Mouse (Mus musculus): ENCODE data around the gene Srf. TPM values are rescaled to one million over a fixed set of nuclear protein-coding genes. Genes with fewer than 3 reads are reported as not detected.
A peak's percentile ranks its signal among the peaks of the same experiment; 100 is the strongest.

Srf gene
- total RNA-seq, 1 experiment: 65.2 TPM

DNA sequence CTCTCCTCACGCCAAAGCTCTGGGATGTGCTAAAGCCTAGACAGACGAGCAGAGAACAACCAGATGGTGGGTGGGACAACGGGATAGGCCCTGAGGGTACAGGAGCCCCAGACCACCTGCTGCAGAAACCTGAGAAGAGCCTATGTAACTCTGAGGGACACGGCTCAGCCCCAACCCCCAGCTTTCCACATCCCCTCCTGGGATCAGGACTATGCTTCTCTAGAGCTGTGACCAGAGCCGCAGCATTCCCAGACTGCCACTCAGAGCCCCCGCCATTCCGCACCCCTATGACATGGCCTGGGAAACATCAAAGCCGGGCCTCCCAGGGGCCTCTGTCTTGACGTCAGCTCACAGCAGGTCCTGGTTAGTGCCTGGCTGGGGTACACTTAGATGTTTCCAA lies 38.6 kb upstream of the Srf start:
- Histone ChIP-seq H3K4me1 (ENCODE audit: control insufficient read depth in 2 of 2, insufficient read depth in 2 of 2, low read length in 2 of 2, poor library complexity in 1 of 2) (peaks cover 1 to 29% of the 10 kb centered on the region in 2 experiments), H3K36me3 (ENCODE audit: control insufficient read depth, insufficient read depth, low read length, poor library complexity, severe bottlenecking) (peaks cover 5% of the 10 kb centered on the region; the same call in 1 of the 2 replicates), H3K9me3 (ENCODE audit: control insufficient read depth, insufficient read depth, low read depth, low read length) (no peaks in the 10 kb centered on the region), H3K27ac (ENCODE audit: insufficient read depth, low read depth, low read length, poor library complexity, severe bottlenecking) (peak overlapping the region; percentile 36; the same call in 1 of the 2 replicates), H3K9ac (ENCODE audit: insufficient read depth, low read depth, low read length, poor library complexity, severe bottlenecking) (no peak overlapping the region), H3K4me3 (ENCODE audit: insufficient read depth in 1 of 2, low read depth in 1 of 2, low read length in 2 of 2, poor library complexity in 1 of 2, severe bottlenecking in 1 of 2) (no peak overlapping the region)
- in situ Hi-C loops (cut with MboI; ENCODE audit: low sequenced_read_pairs in 2 of 2, unreplicated experiment in 2 of 2): no loop called here
- TF ChIP-seq HCFC1 (IDR thresholded peaks at IDR 0.05; ENCODE audit: borderline replicate concordance, insufficient read depth, low read length) (no peak), ZC3H11A (IDR thresholded peaks at IDR 0.05; ENCODE audit: borderline replicate concordance, low read depth, low read length) (no peak), CHD2 (IDR thresholded peaks at IDR 0.05; ENCODE audit: low read depth, low read length) (no peak), MAFK (IDR thresholded peaks at IDR 0.05; ENCODE audit: insufficient read depth, low read depth, low read length) (no peak), ZNF384 (IDR thresholded peaks at IDR 0.05; ENCODE audit: low read depth, low read length) (no peak)
- no peak for DNase-seq (ENCODE audit: low read depth, low spot score)

DNA sequence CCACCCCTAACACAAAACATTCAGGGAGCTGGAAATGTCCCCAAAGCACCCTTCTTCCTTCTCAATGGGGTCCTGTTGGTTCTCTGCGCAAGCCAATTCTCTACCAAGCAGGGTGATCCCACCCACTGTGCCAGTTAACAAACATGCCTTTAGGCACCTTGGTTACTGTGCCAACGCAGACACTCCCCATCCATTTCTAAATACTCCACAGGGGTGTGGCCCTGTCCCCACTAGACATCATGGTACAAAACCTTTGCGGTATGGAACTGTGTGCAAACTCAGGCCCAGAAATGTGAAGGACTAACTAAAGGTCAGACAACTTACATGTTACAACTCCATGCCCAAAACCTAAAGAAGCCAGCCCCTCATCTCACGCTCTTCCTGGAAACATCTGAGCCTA lies 37.1 kb upstream of the Srf start:
- Histone ChIP-seq H3K4me3 (ENCODE audit: insufficient read depth in 1 of 2, low read depth in 1 of 2, low read length in 2 of 2, poor library complexity in 1 of 2, severe bottlenecking in 1 of 2) (no peak overlapping the region), H3K9me3 (ENCODE audit: control insufficient read depth, insufficient read depth, low read depth, low read length) (no peaks in the 10 kb centered on the region), H3K27ac (ENCODE audit: insufficient read depth, low read depth, low read length, poor library complexity, severe bottlenecking) (no peak overlapping the region), H3K4me1 (ENCODE audit: control insufficient read depth in 2 of 2, insufficient read depth in 2 of 2, low read length in 2 of 2, poor library complexity in 1 of 2) (peaks cover 1 to 29% of the 10 kb centered on the region in 2 experiments), H3K9ac (ENCODE audit: insufficient read depth, low read depth, low read length, poor library complexity, severe bottlenecking) (no peak overlapping the region), H3K36me3 (ENCODE audit: control insufficient read depth, insufficient read depth, low read length, poor library complexity, severe bottlenecking) (peaks cover 9% of the 10 kb centered on the region; the same call in 1 of the 2 replicates)
- TF ChIP-seq MAFK (IDR thresholded peaks at IDR 0.05; ENCODE audit: insufficient read depth, low read depth, low read length) (no peak), HCFC1 (IDR thresholded peaks at IDR 0.05; ENCODE audit: borderline replicate concordance, insufficient read depth, low read length) (no peak), ZC3H11A (IDR thresholded peaks at IDR 0.05; ENCODE audit: borderline replicate concordance, low read depth, low read length) (no peak), ZNF384 (IDR thresholded peaks at IDR 0.05; ENCODE audit: low read depth, low read length) (no peak)
- in situ Hi-C loops (cut with MboI; ENCODE audit: low sequenced_read_pairs in 2 of 2, unreplicated experiment in 2 of 2): no loop called here
- DNase-seq (ENCODE audit: low read depth, low spot score): no peak

DNA sequence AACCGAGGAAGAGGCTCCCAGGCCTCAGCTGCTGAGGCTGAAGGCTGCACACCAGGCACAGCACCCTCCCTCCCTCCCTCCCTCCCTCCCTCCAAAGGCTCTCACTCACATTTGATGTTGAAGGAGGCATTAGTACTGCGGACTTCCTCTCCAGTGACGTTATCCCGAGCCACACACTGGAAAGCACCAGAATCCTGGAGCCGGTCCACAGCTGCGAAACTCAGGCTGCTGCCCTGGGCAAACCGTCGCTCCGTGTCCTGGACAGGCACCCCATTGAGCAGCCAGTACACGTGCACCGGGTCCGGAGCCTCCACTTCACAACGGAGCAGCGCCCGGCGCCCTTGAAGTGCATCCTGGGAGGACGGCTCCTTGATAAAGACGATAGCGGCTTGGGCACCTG lies 35.4 kb upstream of the Srf start:
- no peak for TF ChIP-seq MAFK (IDR thresholded peaks at IDR 0.05; ENCODE audit: insufficient read depth, low read depth, low read length)
- TF ChIP-seq ZC3H11A (IDR thresholded peaks at IDR 0.05; ENCODE audit: borderline replicate concordance, low read depth, low read length): no peak
- TF ChIP-seq CHD2 (IDR thresholded peaks at IDR 0.05; ENCODE audit: low read depth, low read length): no peak
- no peak for TF ChIP-seq ZNF384 (IDR thresholded peaks at IDR 0.05; ENCODE audit: low read depth, low read length)
- no peak for TF ChIP-seq HCFC1 (IDR thresholded peaks at IDR 0.05; ENCODE audit: borderline replicate concordance, insufficient read depth, low read length)
- Histone ChIP-seq H3K9me3 (ENCODE audit: control insufficient read depth, insufficient read depth, low read depth, low read length) (no peaks in the 10 kb centered on the region), H3K36me3 (ENCODE audit: control insufficient read depth, insufficient read depth, low read length, poor library complexity, severe bottlenecking) (peaks cover 12% of the 10 kb centered on the region; the same call in 1 of the 2 replicates), H3K27ac (ENCODE audit: insufficient read depth, low read depth, low read length, poor library complexity, severe bottlenecking) (no peak overlapping the region), H3K9ac (ENCODE audit: insufficient read depth, low read depth, low read length, poor library complexity, severe bottlenecking) (no peak overlapping the region), H3K4me3 (ENCODE audit: insufficient read depth in 1 of 2, low read depth in 1 of 2, low read length in 2 of 2, poor library complexity in 1 of 2, severe bottlenecking in 1 of 2) (peak overlapping the region in 1 of 2 experiments; percentile 14; a peak in 1 of 4 replicates), H3K4me1 (ENCODE audit: control insufficient read depth in 2 of 2, insufficient read depth in 2 of 2, low read length in 2 of 2, poor library complexity in 1 of 2) (peaks cover 1 to 27% of the 10 kb centered on the region in 2 experiments; a peak in 3 of 4 replicates)
- no peak for DNase-seq (ENCODE audit: low read depth, low spot score)
- in situ Hi-C loops (cut with MboI; ENCODE audit: low sequenced_read_pairs in 2 of 2, unreplicated experiment in 2 of 2): no loop called here

- TF ChIP-seq MAFK (IDR thresholded peaks at IDR 0.05; ENCODE audit: insufficient read depth, low read depth, low read length): no peak
- TF ChIP-seq CHD2 (IDR thresholded peaks at IDR 0.05; ENCODE audit: low read depth, low read length): no peak
- no peak for TF ChIP-seq HCFC1 (IDR thresholded peaks at IDR 0.05; ENCODE audit: borderline replicate concordance, insufficient read depth, low read length)
- TF ChIP-seq ZNF384 (IDR thresholded peaks at IDR 0.05; ENCODE audit: low read depth, low read length): no peak
- no peak for TF ChIP-seq ZC3H11A (IDR thresholded peaks at IDR 0.05; ENCODE audit: borderline replicate concordance, low read depth, low read length)
- no peak overlapping the region for H3K27ac ChIP-seq (ENCODE audit: insufficient read depth, low read depth, low read length, poor library complexity, severe bottlenecking)
- H3K4me3 ChIP-seq (ENCODE audit: insufficient read depth in 1 of 2, low read depth in 1 of 2, low read length in 2 of 2, poor library complexity in 1 of 2, severe bottlenecking in 1 of 2): no peak overlapping the region
- H3K9me3 ChIP-seq (ENCODE audit: control insufficient read depth, insufficient read depth, low read depth, low read length): no peaks in the 10 kb centered on the region
- in situ Hi-C loops (cut with MboI; ENCODE audit: low sequenced_read_pairs in 2 of 2, unreplicated experiment in 2 of 2): no loop called here
- DNase-seq (ENCODE audit: low read depth, low spot score): no peak
- no peak overlapping the region for H3K9ac ChIP-seq (ENCODE audit: insufficient read depth, low read depth, low read length, poor library complexity, severe bottlenecking)
- H3K4me1 ChIP-seq (ENCODE audit: control insufficient read depth in 2 of 2, insufficient read depth in 2 of 2, low read length in 2 of 2, poor library complexity in 1 of 2): peaks cover 1 to 25% of the 10 kb centered on the region in 2 experiments; a peak in 3 of 4 replicates
- H3K36me3 ChIP-seq (ENCODE audit: control insufficient read depth, insufficient read depth, low read length, poor library complexity, severe bottlenecking): peaks cover 18% of the 10 kb centered on the region; the same call in 1 of the 2 replicates
Measured at GRCm38 (mm10) chr17:46590439-46590838, 34.5 kb upstream of the Srf start.

All from ES-E14 (cell line).